Mouse (Mus musculus) spleen, postnatal 4 days (tissue): Measurements from ENCODE around the gene Ipo8.

Experiments
- DNase-seq, 2 experiments: peaks; one replicate each; pipeline ENCODE4 v3.0.0; 2022; ENCODE audit warnings: low spot score in 2 of 2

The Ipo8 gene

DNA sequence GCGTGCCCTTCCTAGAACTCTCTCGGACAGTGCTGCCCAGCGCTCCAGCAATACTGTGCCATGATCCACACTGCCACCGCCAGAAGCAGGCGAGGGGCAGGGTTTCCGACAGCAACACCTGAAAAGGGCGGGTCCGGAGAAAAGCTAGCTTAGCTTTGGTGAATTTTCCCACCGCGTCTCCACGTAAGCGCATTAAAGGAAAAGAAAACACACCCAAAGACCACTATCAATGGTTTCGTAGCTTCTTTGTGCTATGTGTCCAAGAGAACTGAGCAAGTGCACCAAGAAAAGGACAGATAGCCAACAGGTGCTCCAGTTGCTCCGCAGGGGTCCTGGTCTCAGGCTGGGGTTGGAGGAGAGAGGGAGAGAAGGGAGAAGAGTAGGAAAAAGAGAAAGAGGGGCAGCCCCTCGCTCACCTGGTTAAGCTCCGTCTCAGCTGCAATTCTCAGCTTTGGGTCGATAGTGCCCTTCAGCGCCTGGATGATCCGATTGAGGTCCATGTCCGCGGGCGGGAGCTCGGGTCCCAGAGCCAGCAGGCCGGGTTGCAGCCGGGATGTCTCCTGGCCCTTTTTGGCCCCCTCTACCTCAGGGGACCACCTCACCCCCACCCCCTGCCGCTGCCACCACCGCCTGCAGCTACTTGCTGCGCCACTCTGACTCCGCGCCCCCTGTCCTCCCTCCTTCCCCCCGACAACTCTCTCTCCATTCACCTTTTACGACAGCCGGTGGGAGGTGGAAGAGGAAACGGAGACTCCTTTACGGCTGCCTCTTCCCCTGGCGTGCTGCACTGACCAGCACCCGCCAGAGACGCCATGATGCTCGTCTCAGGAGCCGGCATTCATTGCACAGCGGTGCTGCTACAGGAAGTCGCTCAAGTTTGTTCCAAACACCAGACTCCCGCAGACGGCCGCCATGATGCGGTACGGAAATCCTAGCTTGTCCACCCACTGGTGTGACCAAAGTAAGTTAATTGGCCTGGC is at the start of gene Ipo8:
Gene Ipo8, minus strand, starts transcription at position 720 of the 980 bp plus-strand sequence.
- DNase-seq: peak; percentile 83 to 88

DNA sequence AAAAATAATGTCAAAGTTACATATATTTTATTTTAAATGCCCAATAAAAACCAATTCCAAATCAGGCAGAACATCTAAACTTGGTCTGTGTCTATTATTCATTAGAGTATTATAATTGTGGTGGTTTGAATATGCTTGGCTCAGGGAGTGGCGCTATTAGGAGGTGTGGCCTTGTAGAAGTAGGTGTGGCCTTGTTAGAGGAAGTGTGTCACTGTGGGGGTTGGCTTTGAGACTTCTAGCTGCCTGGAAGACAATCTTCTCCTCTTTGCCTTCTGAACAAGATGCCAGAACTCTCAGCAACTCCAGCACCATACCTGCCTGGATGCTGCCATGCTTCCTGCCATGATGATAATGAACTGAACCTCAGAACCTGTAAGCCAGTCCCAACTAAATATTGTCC is 42.6 kb upstream of the Ipo8 start:
- no peak for DNase-seq

DNA sequence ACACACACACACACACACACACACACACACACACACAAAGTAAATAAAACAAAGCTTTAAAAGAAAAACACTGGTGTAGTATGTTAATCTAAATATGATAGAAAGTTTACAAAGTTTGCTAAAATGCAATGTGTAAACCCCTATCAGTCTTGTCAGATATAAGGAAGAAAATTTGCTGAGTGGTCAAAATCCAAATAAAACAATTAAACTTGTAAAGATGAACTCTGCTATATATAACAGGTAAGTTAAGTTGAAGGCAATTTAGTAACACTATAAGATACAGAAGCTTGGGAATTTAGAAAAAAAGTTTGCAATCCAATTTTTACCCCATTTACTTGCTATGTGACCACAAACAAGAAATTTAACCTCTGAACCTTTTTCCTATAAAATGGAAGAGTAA is 14.4 kb upstream of the Ipo8 start:
- no peak for DNase-seq

DNA sequence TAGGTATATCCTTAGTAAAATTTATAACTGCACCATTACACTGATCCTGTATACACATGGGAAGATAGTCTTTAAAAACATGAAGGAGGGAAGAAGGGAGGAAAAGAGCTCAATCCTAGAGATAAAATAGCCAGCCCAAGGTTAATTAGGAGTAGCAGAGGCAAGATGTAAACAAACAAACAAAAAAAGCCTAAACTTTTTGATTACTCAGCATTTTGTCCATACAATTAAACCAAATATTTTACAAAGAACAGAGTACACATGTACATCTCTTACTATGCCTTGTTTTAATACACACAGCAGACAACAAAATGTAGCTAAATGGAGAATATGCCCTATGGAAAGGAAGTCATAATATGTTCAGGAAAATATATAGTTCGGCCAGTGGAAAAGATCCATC is 10.5 kb upstream of the Ipo8 start:
- DNase-seq: no peak

DNA sequence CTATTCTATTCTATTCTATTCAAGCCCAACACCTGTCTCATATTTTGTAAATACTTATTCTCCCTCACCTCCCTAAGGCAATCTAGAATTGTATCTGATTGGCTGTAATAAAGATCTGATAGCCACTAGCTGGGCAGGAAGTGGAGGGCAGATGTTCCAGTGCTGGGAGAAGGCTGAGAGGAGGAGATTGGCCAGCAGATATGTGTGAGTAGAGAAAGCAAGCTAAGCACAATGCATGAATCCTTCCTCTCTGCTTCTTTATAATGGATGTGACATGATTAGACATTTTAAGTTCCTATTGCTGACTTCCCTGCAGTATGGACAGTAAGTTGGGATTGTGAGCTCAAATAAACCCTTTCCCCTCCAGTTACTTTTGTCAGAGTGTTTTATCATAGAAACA is 7.2 kb upstream of the Ipo8 start:
- no peak for DNase-seq

DNA sequence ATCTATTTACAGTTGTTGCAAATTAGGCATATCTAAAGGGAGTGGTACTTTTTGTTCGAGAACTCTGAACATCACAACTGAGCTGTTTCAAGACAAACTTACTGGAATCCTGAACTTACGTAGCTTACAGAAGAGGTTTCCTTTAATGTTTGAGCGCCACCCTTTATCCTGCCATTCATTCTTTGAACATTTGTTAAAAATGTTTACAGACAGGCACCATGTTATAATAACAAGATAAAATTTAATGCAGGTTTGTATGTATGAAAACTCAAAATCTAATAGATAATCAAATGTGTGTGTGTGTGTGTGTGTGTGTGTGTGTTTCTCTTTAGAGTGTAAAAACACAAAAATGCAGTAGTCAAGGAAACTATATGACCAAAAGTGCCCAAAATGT is 458 bp upstream of the Ipo8 start:
- DNase-seq: no peak

DNA sequence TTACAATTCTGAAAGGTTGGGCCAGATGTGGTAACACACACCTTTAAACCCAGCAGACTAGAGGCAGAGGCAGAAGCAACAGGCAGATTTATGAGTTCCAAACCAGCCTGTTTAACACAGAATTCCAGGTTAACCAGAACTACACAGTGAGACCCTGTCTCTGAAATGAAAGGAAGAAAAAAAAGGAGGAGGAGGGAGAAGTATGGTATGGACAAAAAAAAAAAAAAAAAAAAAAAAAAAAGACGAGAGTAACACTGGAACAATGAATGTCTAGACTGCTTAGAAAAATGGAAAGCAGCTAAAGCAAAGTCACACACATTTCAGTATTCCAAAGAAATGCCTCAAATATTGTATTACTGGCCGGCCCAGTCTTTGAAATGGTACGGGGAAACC is 916 bp downstream of the Ipo8 start:
- DNase-seq: no peak

DNA sequence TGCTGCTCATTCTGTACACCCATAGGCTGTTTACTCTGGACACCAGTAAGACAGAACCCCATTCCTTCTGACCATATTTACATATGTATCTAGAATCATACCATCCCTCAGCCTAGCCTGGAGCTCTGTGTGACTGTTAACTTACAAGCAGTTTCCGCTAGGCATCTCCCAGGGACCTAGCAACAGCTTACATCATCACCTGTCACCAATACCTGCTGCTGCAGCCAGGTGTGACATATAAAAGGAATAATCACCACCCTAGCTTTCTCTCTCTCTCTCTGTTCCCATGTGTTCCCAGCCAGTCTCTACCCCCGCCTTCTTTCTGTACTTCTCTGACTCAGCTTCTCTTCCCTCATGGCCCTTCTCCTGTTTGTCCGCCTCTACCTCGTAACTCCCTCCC is 5.1 kb downstream of the Ipo8 start:
- DNase-seq: no peak

DNA sequence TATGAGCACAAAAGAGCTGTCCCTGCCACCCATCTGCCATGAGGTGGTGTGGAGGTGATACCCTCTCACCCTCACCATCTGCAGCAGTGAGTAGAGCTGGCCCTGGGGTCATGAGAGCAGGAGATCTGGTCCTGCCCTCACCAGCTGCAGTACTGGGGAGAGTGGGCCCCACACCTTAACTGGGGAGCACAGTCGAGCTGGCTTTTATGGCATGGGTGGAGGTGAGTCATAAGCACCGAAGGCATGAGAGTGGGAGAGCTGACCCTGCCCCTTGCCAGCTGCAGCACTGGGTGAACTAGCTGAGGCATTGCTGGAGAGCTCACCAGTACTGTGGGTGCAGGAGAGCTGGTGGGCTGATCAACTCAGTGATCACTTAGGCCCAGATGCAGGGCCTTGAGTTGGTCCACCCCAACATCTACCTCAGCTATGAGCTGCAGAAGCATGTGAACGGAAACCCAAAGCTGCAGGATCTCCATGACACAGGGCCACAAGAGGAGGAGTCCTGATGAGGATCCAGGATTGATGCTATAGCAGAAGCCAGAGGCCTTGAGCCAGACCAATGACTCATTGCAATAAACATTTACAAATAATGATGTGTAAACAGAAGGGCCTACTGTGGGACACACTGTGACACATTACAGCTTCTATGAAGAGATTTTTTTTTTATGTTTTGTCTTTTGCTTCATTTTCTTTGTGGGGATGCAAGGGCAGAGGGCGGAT is 12.5 kb downstream of the Ipo8 start:
- no peak for DNase-seq

DNA sequence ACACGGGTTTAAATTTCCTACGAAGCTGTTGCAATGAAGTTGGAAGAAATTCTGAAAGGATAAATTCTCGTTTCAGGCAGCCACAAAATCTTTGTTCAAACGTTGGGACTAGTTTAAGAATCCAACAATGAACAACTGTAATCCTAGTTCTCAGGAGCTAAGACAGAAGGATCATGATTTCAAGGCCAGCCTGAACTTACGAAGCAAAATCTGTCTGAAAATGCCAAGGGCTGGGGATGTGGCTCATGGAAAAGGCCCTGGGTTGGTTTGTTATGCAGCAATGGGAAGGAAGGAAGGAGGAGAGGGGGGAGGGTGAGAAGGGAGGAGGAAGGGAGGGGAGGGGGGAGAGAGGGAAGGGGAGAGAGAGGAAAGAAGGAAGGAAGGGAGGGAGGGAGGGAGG is 14.5 kb downstream of the Ipo8 start:
- no peak for DNase-seq

DNA sequence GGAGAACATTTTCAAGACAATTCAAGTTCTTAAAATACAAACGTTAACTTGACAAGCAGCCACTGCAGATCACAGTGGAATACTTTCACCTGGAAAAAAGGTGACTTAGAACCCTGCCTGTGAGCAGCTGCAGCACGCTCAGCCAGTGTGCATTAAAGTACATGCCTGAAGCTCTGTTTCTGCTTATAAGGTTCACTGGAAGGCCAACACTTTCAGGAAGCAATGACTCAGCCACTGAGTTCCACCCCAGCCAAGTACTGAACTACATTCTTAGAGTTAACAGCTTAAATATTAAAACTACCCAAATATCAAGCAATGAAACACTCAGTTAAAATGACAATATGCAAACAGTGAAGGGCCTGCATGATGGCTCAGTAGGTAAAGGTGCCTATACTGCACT is 20.1 kb downstream of the Ipo8 start:
- DNase-seq: no peak

DNA sequence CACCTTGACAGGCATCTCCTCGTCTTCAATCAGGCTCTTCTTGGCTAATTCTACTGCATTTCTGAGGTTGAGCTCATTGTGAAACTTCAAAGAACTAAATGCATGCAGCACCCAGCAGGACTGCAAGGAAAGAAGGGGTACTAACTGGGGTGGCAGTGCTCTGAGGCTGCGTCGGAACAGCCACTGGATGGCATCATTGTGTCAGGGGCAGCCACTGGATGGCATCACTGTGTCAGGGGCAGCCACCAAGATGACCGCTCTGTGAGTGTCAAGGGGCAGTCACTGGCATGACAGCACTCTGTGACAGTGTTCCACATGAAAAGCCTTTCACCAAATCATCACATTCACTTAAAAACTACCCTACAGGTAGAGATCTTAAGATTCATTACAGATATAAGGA is 31.5 kb downstream of the Ipo8 start:
- DNase-seq: no peak

DNA sequence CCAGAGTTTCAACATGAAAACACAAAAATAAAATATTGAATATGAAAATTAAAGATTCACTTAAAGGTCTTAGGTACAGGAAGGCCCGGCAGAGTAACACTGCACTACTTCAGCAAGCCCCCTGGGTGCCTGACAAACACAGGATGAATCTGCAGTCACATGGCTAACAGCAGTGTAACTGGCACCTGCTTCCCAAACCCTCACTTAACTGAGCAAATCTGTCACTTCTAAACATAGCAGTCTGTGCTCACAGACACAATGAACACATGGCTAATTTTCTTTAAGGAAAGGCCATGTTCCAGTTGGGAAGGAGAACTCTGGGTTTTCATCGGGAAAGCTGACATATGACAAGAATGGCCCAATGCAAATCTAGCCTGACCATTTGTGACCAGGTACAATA is 36.1 kb downstream of the Ipo8 start:
- no peak for DNase-seq

DNA sequence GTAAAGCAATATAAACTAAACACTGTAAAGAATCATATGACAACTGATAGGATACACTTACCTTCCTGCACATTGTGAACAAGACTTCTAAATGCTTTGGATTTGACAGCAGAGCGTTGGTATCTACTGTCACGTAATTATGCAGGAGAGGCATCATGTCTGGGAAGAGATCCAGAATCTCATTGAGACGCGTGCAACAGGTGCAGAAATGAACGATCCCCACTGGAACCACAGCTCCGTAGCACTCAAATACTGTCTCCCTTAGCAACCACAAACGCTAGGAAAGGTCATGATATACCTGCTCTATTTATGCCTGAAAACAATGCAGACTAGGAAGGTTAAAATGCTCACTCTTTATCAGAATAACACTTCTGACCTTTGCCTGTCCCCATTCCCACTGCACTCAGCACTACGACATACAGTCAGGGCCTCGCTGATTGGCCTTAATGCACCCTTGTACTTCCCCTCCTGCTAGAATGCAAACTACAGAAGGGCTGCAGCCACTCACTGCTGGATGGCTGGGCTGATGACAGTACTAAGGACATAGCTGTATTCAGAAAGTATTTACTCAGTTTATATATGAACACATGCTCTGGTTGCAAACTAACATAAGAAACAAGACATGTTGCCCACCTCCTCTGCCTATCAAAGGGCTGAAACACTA is 42.1 kb downstream of the Ipo8 start:
- no peak for DNase-seq

DNA sequence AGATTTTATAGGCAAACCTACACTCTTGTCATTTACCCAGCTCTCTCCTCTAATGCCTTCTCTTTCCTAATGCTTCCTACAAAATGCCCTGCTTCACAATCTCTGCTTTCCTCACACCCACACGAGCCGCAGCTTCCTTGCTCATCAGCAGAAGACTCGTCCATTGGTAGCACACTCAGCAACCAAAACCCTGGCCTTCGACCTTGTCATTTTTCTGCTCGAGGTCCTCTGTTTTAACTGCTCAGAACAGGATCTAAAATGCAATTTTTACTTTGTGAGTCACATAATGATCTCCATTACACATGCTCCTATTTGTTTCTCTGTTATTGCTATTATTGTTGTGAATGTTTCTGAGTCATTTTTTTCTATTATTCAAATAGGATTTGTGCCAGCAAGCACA is 45.1 kb downstream of the Ipo8 start:
- DNase-seq: no peak

DNA sequence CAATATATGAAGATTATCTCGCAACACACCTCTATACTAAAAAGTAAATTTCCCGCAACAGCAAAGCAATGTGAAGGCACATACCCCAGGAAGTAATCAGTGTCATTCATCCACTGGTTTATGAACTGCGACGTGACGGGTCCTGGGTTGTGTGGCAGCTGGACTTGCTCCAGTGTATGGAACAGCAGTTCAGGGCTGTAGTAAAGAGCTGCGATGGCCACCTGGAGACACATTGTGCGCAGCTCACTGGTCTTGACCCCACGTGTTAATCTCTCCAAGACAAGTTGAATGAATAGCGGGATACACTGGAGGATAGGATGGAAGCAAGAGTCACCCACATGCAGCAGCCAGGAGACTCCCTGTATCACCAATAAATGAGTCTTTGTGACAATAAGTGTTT is 46.8 kb downstream of the Ipo8 start:
- no peak for DNase-seq

DNA sequence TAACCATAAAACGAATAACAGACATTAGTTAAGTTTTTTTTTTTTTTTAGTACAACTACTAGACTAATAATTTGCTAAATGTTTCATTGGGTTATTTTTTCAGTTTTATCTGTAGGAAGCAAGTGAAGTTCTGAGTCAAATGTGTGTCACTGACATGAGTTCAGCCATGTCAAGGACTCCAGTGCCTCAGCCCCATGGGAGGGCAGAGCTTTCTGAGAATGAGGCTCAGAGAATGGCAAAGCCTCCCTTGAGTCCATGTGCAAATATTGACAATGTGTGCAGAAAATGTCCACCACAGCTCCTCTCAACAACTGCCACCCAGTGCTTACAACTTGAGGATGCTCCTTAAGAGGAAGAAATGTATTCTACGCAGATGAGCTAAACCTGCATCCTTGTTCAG is 55.0 kb downstream of the Ipo8 start:
- no peak for DNase-seq

DNA sequence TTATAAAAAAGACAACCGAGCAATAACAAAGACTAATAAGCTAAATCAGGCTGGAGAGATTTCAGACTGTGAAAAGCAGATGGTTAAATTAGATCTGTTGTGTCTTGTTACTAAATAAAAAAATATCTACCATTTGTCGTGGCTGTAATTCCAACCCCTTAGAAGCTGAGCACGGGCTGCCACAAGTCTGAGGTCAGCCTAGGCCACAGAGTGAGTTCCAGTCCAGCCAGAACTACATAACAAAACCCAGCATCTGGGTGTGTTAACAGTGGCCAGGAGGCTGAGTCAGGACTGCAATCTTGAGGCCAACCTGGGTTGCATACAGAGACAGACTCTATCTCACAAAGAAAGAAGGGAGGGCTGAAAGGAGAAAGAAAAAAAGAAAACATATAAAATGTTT is 59.8 kb downstream of the Ipo8 start:
- DNase-seq: no peak

DNA sequence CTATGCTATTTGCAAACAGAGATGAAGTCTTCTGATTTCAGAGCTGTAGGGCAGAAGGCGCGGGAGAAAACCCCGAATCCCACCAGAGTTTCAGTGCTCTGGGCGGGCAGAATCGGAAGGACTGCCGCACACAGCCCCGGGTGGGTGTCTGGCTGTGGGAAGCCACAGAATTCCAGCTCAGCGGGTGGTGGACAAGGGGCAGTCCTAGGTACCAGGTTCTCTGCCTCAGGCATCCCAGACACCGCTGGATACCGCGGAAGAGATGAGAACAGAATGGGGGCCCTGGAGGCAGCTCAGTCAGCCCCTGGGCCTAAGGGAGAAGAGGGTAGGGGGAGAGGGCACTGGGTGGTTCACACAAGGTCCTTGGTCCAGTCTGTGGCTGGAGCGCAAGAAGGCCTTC is 62.8 kb downstream of the Ipo8 start:
- DNase-seq: no peak

DNA sequence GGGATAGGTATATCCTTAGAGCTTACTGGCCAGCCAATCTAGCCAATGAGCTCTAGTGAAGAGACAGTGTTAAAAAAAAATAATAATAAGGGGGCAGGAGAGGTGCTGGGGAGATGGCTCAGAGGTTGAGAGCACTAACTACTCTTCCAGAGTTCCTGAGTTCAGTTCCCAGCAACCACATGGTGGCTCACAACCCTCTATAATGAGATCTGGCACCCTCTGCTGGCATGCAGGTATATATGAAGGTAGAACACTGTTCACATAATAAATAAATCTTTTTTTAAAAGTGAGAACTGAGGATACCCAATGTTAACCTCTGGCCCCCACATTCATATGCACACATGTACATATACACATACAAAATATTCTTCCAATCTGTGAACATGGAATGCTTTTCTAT is 64.0 kb downstream of the Ipo8 start:
- peak in 1 of 2 experiments; percentile 40 for DNase-seq

DNA sequence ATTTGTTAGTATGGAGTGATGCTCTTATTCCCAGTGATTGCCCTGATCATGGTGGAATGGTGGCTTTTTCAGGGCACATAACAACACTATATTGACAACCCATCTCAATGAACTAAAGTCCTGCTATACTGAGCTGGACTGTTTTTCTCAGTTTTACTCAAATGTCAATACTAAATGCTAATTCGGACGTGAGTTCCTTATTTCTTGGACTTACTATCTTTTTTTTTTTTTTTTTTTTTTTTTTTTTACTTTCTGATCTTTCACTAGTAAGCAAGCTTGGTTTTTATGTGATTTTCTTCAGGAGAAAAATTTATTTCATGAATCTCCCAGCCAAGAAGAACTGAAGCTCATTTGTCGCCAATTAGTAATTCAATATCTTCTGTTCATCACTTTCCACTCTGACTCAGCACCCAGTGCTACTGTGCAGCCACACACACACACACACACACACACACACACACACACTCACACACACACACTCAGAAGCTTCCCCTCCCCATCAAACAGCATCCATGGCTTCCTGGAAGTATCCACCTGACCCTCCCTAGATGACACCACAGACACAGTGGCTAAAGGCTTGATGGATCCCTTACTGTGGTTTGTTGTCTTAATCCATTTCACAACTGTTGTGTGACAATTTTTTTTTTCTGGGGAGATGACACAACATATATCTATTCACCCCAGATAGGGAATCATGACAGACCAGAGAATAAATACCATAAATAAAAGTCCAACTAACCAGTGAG is 69.1 kb downstream of the Ipo8 start:
- DNase-seq: no peak

DNA sequence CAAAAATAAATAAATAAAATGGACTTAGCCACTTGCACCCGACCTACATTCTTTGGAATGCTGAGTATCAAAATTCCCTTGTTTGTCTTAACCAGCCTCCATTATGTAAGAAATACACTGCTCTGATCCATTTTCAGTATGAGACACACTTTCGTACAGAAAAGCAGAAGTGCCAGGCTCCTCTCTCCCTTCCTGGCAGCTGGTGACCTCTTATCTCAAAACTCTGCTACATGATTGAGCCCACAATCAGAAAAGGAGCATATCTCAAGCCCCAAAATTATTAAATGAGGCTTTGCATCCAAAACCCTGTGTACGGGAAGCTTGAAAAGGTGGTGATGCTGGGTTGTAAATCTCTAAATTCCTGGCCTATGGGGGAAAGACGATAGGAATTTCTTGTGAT is 69.8 kb downstream of the Ipo8 start:
- no peak for DNase-seq
